Mouse (Mus musculus) mammary gland, adult 2 months (tissue): ENCODE measurements around the gene Zfp941. TPM values are rescaled to one million over a fixed set of nuclear protein-coding genes. Genes with fewer than 3 reads are reported as not detected.

Experiments
- polyA plus RNA-seq: library from polyadenylated mRNA; depleted of rRNA; stranded (reverse); fragments of >200 nt; gene quantifications from 2 replicates; pipeline ENCODE4 v1.2.3, GENCODE M21; 2012; ENCODE audit warnings: low replicate concordance; rRNA removed

Zfp941 gene
- 0.02 and 0.07 TPM in 2 replicates for polyA plus RNA-seq

GRCm38 (mm10) chr7:140821653-140822329, at the start of gene Zfp941:
Gene Zfp941 (minus strand): TSS chr7:140822178.

GRCm38 (mm10) chr7:140857550-140858505, 35.9 kb upstream of the Zfp941 start, which contains the start of gene Bet1l:
Gene Bet1l (minus strand): TSS chr7:140857577.

GRCm38 (mm10) chr7:140856785-140857549, 35.0 kb upstream of the Zfp941 start, which contains the start of gene Ric8a:
Gene Ric8a (plus strand): TSS chr7:140856957.

GRCm38 (mm10) chr7:140855860-140856784, 34.1 kb upstream of the Zfp941 start, which contains the start of gene Gm45785:
Gene Gm45785 (minus strand): TSS chr7:140856331.

GRCm38 (mm10) chr7:140847755-140848580, 26.0 kb upstream of the Zfp941 start, which contains the start of gene Odf3:
Gene Odf3 (plus strand): TSS chr7:140847805.

GRCm38 (mm10) chr7:140844905-140845665, 23.1 kb upstream of the Zfp941 start, which contains the start of gene Scgb1c1:
Gene Scgb1c1 (plus strand): TSS chr7:140845547.

GRCm38 (mm10) chr7:140834968-140835757, 13.2 kb upstream of the Zfp941 start, which contains the start of gene Urah:
Gene Urah (plus strand): TSS chr7:140835018.

GRCm38 (mm10) chr7:140787406-140788052, 34.4 kb downstream of the Zfp941 start, which contains the start of gene Syce1:
Gene Syce1 (minus strand): TSS chr7:140787852.

GRCm38 (mm10) chr7:140763447-140764020, 58.4 kb downstream of the Zfp941 start, which contains the start of gene Cyp2e1:
Gene Cyp2e1 (plus strand): TSS chr7:140763739.

Other genes with a start within 250 kb of the Zfp941 start
- not detected in 2 replicates for gene Olfr46, start 220.9 kb downstream of the Zfp941 start, polyA plus RNA-seq
- not detected in 2 replicates for gene Olfr61, start 193.2 kb downstream of the Zfp941 start, polyA plus RNA-seq
- not detected in 2 replicates for gene Olfr53, start 175.7 kb downstream of the Zfp941 start, polyA plus RNA-seq
- not detected in 2 replicates for gene Olfr539, start 162.2 kb downstream of the Zfp941 start, polyA plus RNA-seq
- not detected in 2 replicates for gene Olfr45, start 140.2 kb downstream of the Zfp941 start, polyA plus RNA-seq
- gene Olfr541, start 124.9 kb downstream of the Zfp941 start, polyA plus RNA-seq, result not detected in 2 replicates
- 154 and 260 TPM in 2 replicates for gene Cyp2e1, start 58.4 kb downstream of the Zfp941 start, polyA plus RNA-seq
- 0.12 and 0.17 TPM in 2 replicates for gene Syce1, start 34.3 kb downstream of the Zfp941 start, polyA plus RNA-seq
- 35.9 and 51.0 TPM in 2 replicates for gene Urah, start 12.8 kb upstream of the Zfp941 start, polyA plus RNA-seq
- not detected in 2 replicates for gene Scgb1c1, start 23.4 kb upstream of the Zfp941 start, polyA plus RNA-seq
- gene Odf3, start 25.6 kb upstream of the Zfp941 start, polyA plus RNA-seq, result 0.19 and 0.24 TPM in 2 replicates
- gene Gm45785, start 34.2 kb upstream of the Zfp941 start, polyA plus RNA-seq, result not detected in 2 replicates
- 125 and 131 TPM in 2 replicates for gene Ric8a, start 34.8 kb upstream of the Zfp941 start, polyA plus RNA-seq
- gene Bet1l, start 35.4 kb upstream of the Zfp941 start, polyA plus RNA-seq, result 23.2 and 34.0 TPM in 2 replicates
- 48.3 and 59.6 TPM in 2 replicates for gene Psmd13, start 59.8 kb upstream of the Zfp941 start, polyA plus RNA-seq
- gene Sirt3, start 60.1 kb upstream of the Zfp941 start, polyA plus RNA-seq, result 29.0 and 45.3 TPM in 2 replicates
- gene Cox8b, start 78.3 kb upstream of the Zfp941 start, polyA plus RNA-seq, result 395 and 928 TPM in 2 replicates
- gene Nlrp6, start 98.7 kb upstream of the Zfp941 start, polyA plus RNA-seq, result 0.30 TPM in 1 of 2 replicates, not detected in the other
- gene Pgghg, start 119.2 kb upstream of the Zfp941 start, polyA plus RNA-seq, result 49.9 and 60.2 TPM in 2 replicates
- gene Ifitm5, start 128.1 kb upstream of the Zfp941 start, polyA plus RNA-seq, result 2.6 and 4.0 TPM in 2 replicates
- gene Gm45717, start 133.8 kb upstream of the Zfp941 start, polyA plus RNA-seq, result not detected in 2 replicates
- 1,072 and 1,260 TPM in 2 replicates for gene Ifitm2, start 133.8 kb upstream of the Zfp941 start, polyA plus RNA-seq
- 132 and 165 TPM in 2 replicates for gene Ifitm1, start 145.0 kb upstream of the Zfp941 start, polyA plus RNA-seq
- 410 and 816 TPM in 2 replicates for gene Ifitm3, start 188.6 kb upstream of the Zfp941 start, polyA plus RNA-seq
- gene Ifitm6, start 195.7 kb upstream of the Zfp941 start, polyA plus RNA-seq, result 10.7 and 37.4 TPM in 2 replicates
- not detected in 2 replicates for gene Gm17387, start 207.0 kb upstream of the Zfp941 start, polyA plus RNA-seq
- 1.0 and 2.5 TPM in 2 replicates for gene B4galnt4, start 238.9 kb upstream of the Zfp941 start, polyA plus RNA-seq